Comparison of ENCODE assay signal across 5 mouse cellular contexts in the genomic region with DNA sequence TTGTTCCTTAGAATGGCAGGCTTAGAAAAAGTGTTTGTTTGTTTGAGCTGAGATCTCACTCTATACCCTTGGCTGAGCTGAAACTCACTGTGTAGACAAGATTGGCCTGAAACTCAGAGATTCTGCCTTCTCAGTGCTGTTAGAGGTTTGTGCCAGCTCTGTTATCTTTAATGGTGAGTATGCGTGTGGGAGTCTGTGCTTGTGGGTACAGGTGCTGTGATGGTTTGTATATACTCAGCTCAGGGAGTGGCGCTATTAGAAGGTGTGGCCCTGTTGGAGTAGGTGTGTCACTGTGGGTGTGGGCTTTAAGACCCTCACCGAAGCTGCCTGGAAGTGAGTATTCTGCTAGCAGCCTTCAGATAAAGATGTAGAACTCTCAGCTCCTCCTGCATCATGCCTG.
"Had no signal": no experiment of that assay in that cellular context is flagged by ENCODE, and none has a peak within 500 bp of the region (broad histone marks: within the 10 kb centered on the region; RNA-seq: fewer than 3 reads in every experiment).

No protein-coding gene starts in this region.

- H3K4me3 ChIP-seq: neural tube, embryonic 12.5 days; neural tube, embryonic 13.5 days; neural tube, embryonic 15.5 days; stomach, embryonic 15.5 days had no signal

- H3K27me3 ChIP-seq: neural tube, embryonic 12.5 days; neural tube, embryonic 13.5 days; neural tube, embryonic 15.5 days; stomach, embryonic 15.5 days had no signal

- H3K27ac ChIP-seq: neural tube, embryonic 12.5 days; neural tube, embryonic 13.5 days; neural tube, embryonic 15.5 days; stomach, embryonic 15.5 days had no signal

- H3K4me1 ChIP-seq: neural tube, embryonic 12.5 days; neural tube, embryonic 13.5 days; stomach, embryonic 15.5 days had no signal

- H3K9me3 ChIP-seq: neural tube, embryonic 12.5 days; neural tube, embryonic 13.5 days; neural tube, embryonic 15.5 days; stomach, embryonic 15.5 days had no signal

- H3K4me2 ChIP-seq: neural tube, embryonic 12.5 days; neural tube, embryonic 13.5 days; neural tube, embryonic 15.5 days; stomach, embryonic 15.5 days had no signal

- H3K9ac ChIP-seq: neural tube, embryonic 12.5 days; neural tube, embryonic 13.5 days; neural tube, embryonic 15.5 days; stomach, embryonic 15.5 days had no signal

- H3K36me3 ChIP-seq: neural tube, embryonic 12.5 days; neural tube, embryonic 13.5 days; neural tube, embryonic 15.5 days; stomach, embryonic 15.5 days had no signal

- DNase-seq: thymus, adult 18-20 months had no signal
